Mouse (Mus musculus): ENCODE data around the gene Nol9. TPM values are rescaled to one million over a fixed set of nuclear protein-coding genes. Genes with fewer than 3 reads are reported as not detected.
A peak's percentile ranks its signal among the peaks of the same experiment; 100 is the strongest.
"Not testable (repeated sequence)": the region's sequence is repeated elsewhere in the genome, so short reads cannot be mapped to it uniquely, and the experiment has no call there.

Nol9 gene
- polyA plus RNA-seq, 1 experiment from 2014 or later = 54.1 TPM

DNA sequence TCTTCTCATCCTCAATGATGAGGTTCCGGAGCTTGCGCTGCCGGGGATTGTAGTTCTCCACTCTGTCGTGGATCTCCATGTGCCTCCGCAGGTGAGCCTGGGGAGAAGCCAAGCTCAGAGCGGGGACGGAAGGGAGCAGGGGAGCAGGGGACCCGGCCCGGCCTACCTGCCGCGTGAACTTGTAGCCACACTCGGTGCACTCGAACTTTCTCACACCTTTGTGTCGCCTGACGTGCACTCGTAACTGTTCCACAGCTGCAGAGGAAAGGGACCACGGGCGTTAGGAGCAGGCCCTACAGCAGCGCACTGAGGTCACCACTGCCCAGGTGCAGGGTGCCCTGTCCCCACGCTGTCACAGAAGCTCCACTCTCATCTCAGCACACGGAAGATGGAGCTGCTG, 19.1 kb upstream of the Nol9 start:
- Histone ChIP-seq H3K4me3 (no peak overlapping the region), H3K27ac (no peak overlapping the region), H3K4me1 (peaks cover 10% of the 10 kb centered on the region), H3K36me3 (peaks cover 99% of the 10 kb centered on the region), H3K27me3 (ENCODE audit: low read depth, poor library complexity, severe bottlenecking) (no peaks in the 10 kb centered on the region), H3K9me3 (replicated peaks) (no peaks in the 10 kb centered on the region)
- no peak for DNase-seq (ENCODE audit: low spot score)
- 94% methylated on average over 21 of the region's 21 CpGs for WGBS

- Histone ChIP-seq H3K4me1 (peaks cover 26% of the 10 kb centered on the region), H3K9me3 (replicated peaks) (no peaks in the 10 kb centered on the region), H3K27me3 (ENCODE audit: low read depth, poor library complexity, severe bottlenecking) (no peaks in the 10 kb centered on the region), H3K36me3 (peaks cover 98% of the 10 kb centered on the region), H3K27ac (no peak overlapping the region), H3K4me3 (no peak overlapping the region)
- WGBS = 79% methylated on average over 12 of the region's 12 CpGs
- no peak for DNase-seq (ENCODE audit: low spot score)
These were observed 17.5 kb upstream of the Nol9 start for GRCm38 (mm10) chr4:152021568-152022097.

GRCm38 (mm10) chr4:152022506-152022905, 16.6 kb upstream of the Nol9 start:
- no peaks in the 10 kb centered on the region for H3K27me3 ChIP-seq (ENCODE audit: low read depth, poor library complexity, severe bottlenecking)
- no peak overlapping the region for H3K27ac ChIP-seq
- peaks cover 89% of the 10 kb centered on the region for H3K36me3 ChIP-seq
- DNase-seq (ENCODE audit: low spot score) = no peak
- H3K4me1 ChIP-seq = peaks cover 33% of the 10 kb centered on the region
- no peaks in the 10 kb centered on the region for H3K9me3 ChIP-seq (replicated peaks)
- 91% methylated on average over 8 of the region's 8 CpGs for WGBS
- no peak overlapping the region for H3K4me3 ChIP-seq

DNA sequence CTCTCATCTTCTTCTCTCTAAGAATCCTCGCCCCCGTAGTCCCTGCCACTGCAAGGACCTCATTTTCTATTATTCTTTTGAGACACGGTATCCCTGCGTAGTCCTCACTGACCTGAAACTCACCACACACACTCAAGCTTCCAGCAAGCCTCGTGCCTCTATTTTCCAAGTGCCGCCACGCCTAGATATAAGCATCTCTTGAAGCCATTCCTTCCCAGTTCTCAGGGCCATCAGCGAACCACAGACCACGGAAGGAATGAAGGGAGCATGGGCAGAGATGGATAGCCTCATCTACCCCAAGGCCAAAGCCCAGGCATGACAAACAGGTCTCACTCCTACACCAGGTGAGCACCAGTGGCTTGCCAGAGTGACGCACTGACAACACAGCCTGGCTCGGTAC, 14.6 kb upstream of the Nol9 start:
- H3K36me3 ChIP-seq = peaks cover 69% of the 10 kb centered on the region
- no peak overlapping the region for H3K27ac ChIP-seq
- H3K27me3 ChIP-seq (ENCODE audit: low read depth, poor library complexity, severe bottlenecking) = no peaks in the 10 kb centered on the region
- H3K9me3 ChIP-seq (replicated peaks) = no peaks in the 10 kb centered on the region
- 0 out of 2 replicates have a peak overlapping the region, but pooled peaks have one; percentile 6 for H3K4me3 ChIP-seq
- WGBS = 93% methylated on average over 11 of the region's 11 CpGs
- no peak for DNase-seq (ENCODE audit: low spot score)
- peaks cover 46% of the 10 kb centered on the region for H3K4me1 ChIP-seq

DNA sequence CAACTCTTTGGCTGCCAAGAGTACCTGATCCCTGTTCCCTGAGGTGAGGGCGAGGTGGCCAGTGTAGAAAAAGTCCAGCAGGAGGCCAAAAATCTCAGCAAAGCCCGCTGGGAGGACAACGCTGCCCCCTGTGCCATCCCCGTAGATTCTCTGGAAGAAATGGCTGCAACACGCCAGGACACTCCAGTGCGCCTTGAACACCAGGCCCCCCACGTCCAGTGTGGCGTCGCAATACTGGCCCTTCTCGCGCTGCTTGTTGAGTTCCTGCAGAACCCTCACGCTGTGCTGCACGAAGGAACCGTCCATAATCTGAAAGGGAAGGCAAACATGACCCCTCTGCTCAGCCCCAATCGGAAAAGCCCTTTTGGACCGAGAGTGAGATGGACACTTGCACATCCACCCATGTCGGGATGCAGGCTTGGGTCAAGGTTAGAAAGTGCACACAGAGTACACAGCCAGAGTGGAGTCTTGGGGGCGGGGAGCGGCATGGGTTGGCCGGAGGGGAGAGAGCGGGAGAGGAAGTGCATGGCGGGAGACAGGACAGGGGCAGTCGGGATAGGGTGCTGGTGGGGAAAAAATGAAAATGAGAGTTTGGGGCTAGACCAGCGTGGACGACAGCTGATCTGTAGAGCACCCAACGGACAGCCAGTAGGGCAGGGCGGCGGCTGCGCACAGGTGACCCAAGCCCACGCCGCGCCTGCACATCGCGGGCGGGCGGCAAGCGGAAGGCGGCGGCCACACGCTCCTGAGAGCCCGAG, 12.2 kb upstream of the Nol9 start:
- Histone ChIP-seq H3K4me1 (peaks cover 53% of the 10 kb centered on the region), H3K27ac (peak overlapping the region; percentile 92), H3K36me3 (peaks cover 45% of the 10 kb centered on the region), H3K4me3 (peak overlapping the region; percentile 94), H3K27me3 (ENCODE audit: low read depth, poor library complexity, severe bottlenecking) (peaks cover 5% of the 10 kb centered on the region; the same call in 1 of the 2 replicates), H3K9me3 (replicated peaks) (no peaks in the 10 kb centered on the region)
- DNase-seq (ENCODE audit: low spot score) = no peak
- WGBS = 4% methylated on average over 41 of the region's 41 CpGs

DNA sequence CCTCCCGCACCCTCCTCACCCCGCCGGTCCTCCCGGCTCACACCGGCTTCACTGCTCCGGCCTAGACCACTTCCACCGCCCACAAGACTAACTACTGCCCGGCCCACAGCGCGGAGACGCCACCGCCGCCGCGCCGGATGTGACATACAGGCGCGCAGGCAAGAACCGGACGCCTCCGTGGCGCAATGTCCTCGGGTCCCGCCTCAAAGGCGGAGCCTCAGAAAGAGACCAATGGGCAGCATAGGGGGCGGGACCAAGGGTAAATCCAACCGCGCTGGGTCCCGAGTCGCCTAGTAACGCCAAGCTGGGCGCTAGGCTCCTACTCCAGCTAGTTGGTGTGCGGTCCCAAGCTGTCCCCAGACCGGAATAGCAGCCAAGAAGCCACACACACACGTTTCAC, 11.6 kb upstream of the Nol9 start, which contains the start of gene Zbtb48:
TSS of gene Zbtb48 (minus strand) at position 148 of the 400 bp plus-strand sequence.
- H3K27me3 ChIP-seq (ENCODE audit: low read depth, poor library complexity, severe bottlenecking) = peaks cover 11% of the 10 kb centered on the region
- peaks cover 39% of the 10 kb centered on the region for H3K36me3 ChIP-seq
- H3K4me3 ChIP-seq = peak within 1 kb of the TSS; percentile 94
- WGBS = 0% methylated on average over 35 of the region's 35 CpGs
- H3K4me1 ChIP-seq = peaks cover 58% of the 10 kb centered on the region
- peak; percentile 93 for DNase-seq (ENCODE audit: low spot score)
- no peaks in the 10 kb centered on the region for H3K9me3 ChIP-seq (replicated peaks)
- H3K27ac ChIP-seq = peak within 1 kb of the TSS; percentile 92

DNA sequence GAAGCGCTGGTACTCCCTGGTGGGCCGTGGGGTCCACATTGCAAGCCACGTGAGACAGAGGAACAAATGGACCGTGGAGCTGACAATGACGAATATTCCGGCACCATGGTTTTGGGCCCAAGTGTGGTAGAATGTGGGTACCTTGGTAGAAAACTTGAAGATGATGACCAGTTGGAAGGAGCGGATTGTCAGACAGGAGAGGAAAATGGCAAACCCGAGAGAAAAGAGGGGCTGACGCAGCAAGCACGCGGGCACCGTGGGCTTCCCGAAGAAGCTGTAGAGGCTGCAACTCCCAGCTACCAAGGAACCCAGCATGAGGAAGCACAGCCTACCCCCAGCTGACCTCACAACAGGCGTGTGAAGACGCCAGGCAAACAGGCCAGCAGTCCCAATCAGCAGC, 10.7 kb upstream of the Nol9 start:
- H3K27me3 ChIP-seq (ENCODE audit: low read depth, poor library complexity, severe bottlenecking) = peaks cover 12% of the 10 kb centered on the region
- H3K27ac ChIP-seq = no peak overlapping the region
- H3K36me3 ChIP-seq = peaks cover 30% of the 10 kb centered on the region
- H3K4me1 ChIP-seq = peaks cover 59% of the 10 kb centered on the region
- H3K4me3 ChIP-seq = peak overlapping the region; percentile 94
- 61% methylated on average over 15 of the region's 15 CpGs for WGBS
- no peaks in the 10 kb centered on the region for H3K9me3 ChIP-seq (replicated peaks)
- no peak for DNase-seq (ENCODE audit: low spot score)

- peaks cover 12% of the 10 kb centered on the region for H3K27me3 ChIP-seq (ENCODE audit: low read depth, poor library complexity, severe bottlenecking)
- peaks cover 58% of the 10 kb centered on the region for H3K4me1 ChIP-seq
These were observed 10.0 kb upstream of the Nol9 start for GRCm38 (mm10) chr4:152029087-152029486.

GRCm38 (mm10) chr4:152029997-152030396, 9.1 kb upstream of the Nol9 start:
- Histone ChIP-seq H3K9me3 (replicated peaks) (no peaks in the 10 kb centered on the region), H3K4me1 (peaks cover 49% of the 10 kb centered on the region), H3K4me3 (no peak overlapping the region), H3K36me3 (peaks cover 15% of the 10 kb centered on the region), H3K27me3 (ENCODE audit: low read depth, poor library complexity, severe bottlenecking) (peaks cover 12% of the 10 kb centered on the region), H3K27ac (no peak overlapping the region)
- DNase-seq (ENCODE audit: low spot score) = no peak
- 84% methylated on average over 4 of the region's 4 CpGs for WGBS

More at GRCm38 (mm10) chr4:152029087-152029486, 10.0 kb upstream of the Nol9 start:
- no peak for DNase-seq (ENCODE audit: low spot score)
- H3K9me3 ChIP-seq (replicated peaks) = no peaks in the 10 kb centered on the region
- H3K27ac ChIP-seq = no peak overlapping the region
- peaks cover 24% of the 10 kb centered on the region for H3K36me3 ChIP-seq
- 58% methylated on average over 5 of the region's 5 CpGs for WGBS
- H3K4me3 ChIP-seq = no peak overlapping the region; the same call in 1 of the 2 replicates

DNA sequence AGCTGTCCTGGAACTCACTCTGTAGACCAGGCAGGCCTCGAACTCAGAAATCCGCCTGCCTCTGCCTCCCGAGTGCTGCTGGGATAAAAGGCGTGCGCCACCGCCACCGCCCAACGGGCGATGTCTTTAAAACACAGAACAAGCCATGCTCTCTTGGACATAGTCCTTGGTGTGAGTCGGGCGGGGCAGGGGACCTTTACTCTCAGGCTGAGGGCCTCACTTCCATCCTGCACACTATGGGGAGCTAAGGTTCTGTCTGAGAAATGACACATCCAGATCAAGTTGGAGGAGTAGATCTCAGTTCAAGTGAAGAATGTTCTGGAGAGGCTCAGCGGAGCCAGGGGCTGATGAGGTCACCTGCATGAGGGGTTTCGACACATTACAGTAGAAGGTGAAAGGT, 6.2 kb upstream of the Nol9 start:
- WGBS = 87% methylated on average over 13 of the region's 13 CpGs
- no peak overlapping the region for H3K4me3 ChIP-seq
- H3K4me1 ChIP-seq = peaks cover 23% of the 10 kb centered on the region
- H3K36me3 ChIP-seq = no peaks in the 10 kb centered on the region
- H3K27me3 ChIP-seq (ENCODE audit: low read depth, poor library complexity, severe bottlenecking) = peaks cover 12% of the 10 kb centered on the region
- no peak overlapping the region for H3K27ac ChIP-seq
- no peaks in the 10 kb centered on the region for H3K9me3 ChIP-seq (replicated peaks)
- DNase-seq (ENCODE audit: low spot score) = no peak

- H3K4me1 ChIP-seq = peaks cover 29% of the 10 kb centered on the region
- DNase-seq (ENCODE audit: low spot score); H3K4me3 ChIP-seq; H3K36me3 ChIP-seq; H3K27ac ChIP-seq; H3K9me3 ChIP-seq (replicated peaks): not testable (repeated sequence)
- 91% methylated on average over 6 of the region's 6 CpGs for WGBS
- peaks cover 12% of the 10 kb centered on the region for H3K27me3 ChIP-seq (ENCODE audit: low read depth, poor library complexity, severe bottlenecking)
These were observed 2.7 kb upstream of the Nol9 start for GRCm38 (mm10) chr4:152036464-152036863.

- H3K9me3 ChIP-seq (replicated peaks) = no peaks in the 10 kb centered on the region
- H3K27me3 ChIP-seq (ENCODE audit: low read depth, poor library complexity, severe bottlenecking) = no peaks in the 10 kb centered on the region
- 52% methylated on average over 10 of the region's 10 CpGs for WGBS
- H3K4me1 ChIP-seq = peaks cover 23% of the 10 kb centered on the region
- peak within 1 kb of the TSS; percentile 84 for H3K4me3 ChIP-seq
- peaks cover 26% of the 10 kb centered on the region for H3K36me3 ChIP-seq
- peak within 1 kb of the TSS; percentile 83 for H3K27ac ChIP-seq
- DNase-seq (ENCODE audit: low spot score) = no peak
These were observed 716 bp upstream of the Nol9 start, which contains the start of gene Tas1r1 for GRCm38 (mm10) chr4:152038225-152038984. TSS of gene Tas1r1 (minus strand) at chr4:152038568.

All from limb, embryonic 10.5 days (tissue).